Mouse (Mus musculus) C2C12 (cell line): ENCODE measurements around the gene Ptger1.

Experiments used
- CEBPB ChIP-seq: IDR thresholded peaks from one replicate; pipeline ENCODE4 v1.6.1; 2011; ENCODE audit warnings: low read depth, mild to moderate bottlenecking, control low read depth, moderate library complexity
- CTCF ChIP-seq: IDR thresholded peaks from one replicate; pipeline ENCODE4 v1.5.1; 2011; ENCODE audit not compliant: control insufficient read depth, insufficient read depth, insufficient read length
- FOSL1 ChIP-seq: IDR thresholded peaks from one replicate; pipeline ENCODE4 v1.8.0; 2011; ENCODE audit warnings: mild to moderate bottlenecking, low read length; ENCODE audit not compliant: poor library complexity, insufficient read depth, severe bottlenecking
- MAX ChIP-seq: IDR thresholded peaks from one replicate; pipeline ENCODE4 v1.6.1; 2011; ENCODE audit warnings: mild to moderate bottlenecking, control low read depth
- MYOD1 ChIP-seq: IDR thresholded peaks from one replicate; pipeline ENCODE4 v1.6.1; 2011; ENCODE audit warnings: low read depth; ENCODE audit not compliant: control insufficient read depth, insufficient read length
- MYOG ChIP-seq: IDR thresholded peaks from one replicate; pipeline ENCODE4 v1.6.1; 2011; ENCODE audit not compliant: control insufficient read depth, insufficient read length; ENCODE audit errors: extremely low read depth

- TF ChIP-seq CTCF, result no peak
- TF ChIP-seq MYOG, result no peak
- TF ChIP-seq MYOD1, result no peak
- TF ChIP-seq CEBPB, result no peak
- TF ChIP-seq FOSL1, result no peak
- TF ChIP-seq MAX, result no peak
Measured at GRCm38 (mm10) chr8:83664096-83664495, 2.4 kb upstream of the Ptger1 start.
